Comparison of ENCODE assay signal across 28 mouse cellular contexts in genomic region chr7:141836423-141836822, GRCm38 (mm10). TPM values are rescaled to one million over a fixed set of nuclear protein-coding genes. Genes with fewer than 3 reads are reported as not detected.
DNase-seq lines count a peak whose midpoint lies in the region; ATAC-seq and TF ChIP-seq lines count a peak whose summit lies in the region.
"Had no signal": no experiment of that assay in that cellular context is flagged by ENCODE, and none has a peak within 500 bp of the region (broad histone marks: within the 10 kb centered on the region; RNA-seq: fewer than 3 reads in every experiment).

No protein-coding gene starts in this region.

- H3K27me3 ChIP-seq in heart, postnatal 0 days (ENCODE audit: control insufficient read depth, insufficient read depth, low read length): no peaks in the 10 kb centered on the region
- no peaks in the 10 kb centered on the region for H3K27me3 ChIP-seq in lung, postnatal 0 days (replicated peaks; ENCODE audit: insufficient read depth, low read length)
- no peaks in the 10 kb centered on the region for H3K27me3 ChIP-seq in embryonic facial prominence, embryonic 15.5 days
- H3K27me3 ChIP-seq: lung, embryonic 15.5 days; midbrain, embryonic 15.5 days; neural tube, embryonic 12.5 days had no signal

- no peaks in the 10 kb centered on the region for H3K36me3 ChIP-seq in heart, postnatal 0 days (replicated peaks; ENCODE audit: control insufficient read depth, insufficient read depth, low read length)
- H3K36me3 ChIP-seq in lung, postnatal 0 days (ENCODE audit: insufficient read depth, low read length): no peaks in the 10 kb centered on the region
- no peaks in the 10 kb centered on the region for H3K36me3 ChIP-seq in embryonic facial prominence, embryonic 15.5 days
- H3K36me3 ChIP-seq: forebrain, embryonic 10.5 days; liver, embryonic 13.5 days; lung, embryonic 15.5 days; midbrain, embryonic 15.5 days; neural tube, embryonic 12.5 days had no signal

- H3K4me2 ChIP-seq in heart, postnatal 0 days (ENCODE audit: low read depth, low read length): no peak overlapping the region
- no peak overlapping the region for H3K4me2 ChIP-seq in lung, postnatal 0 days (replicated peaks; ENCODE audit: low read depth, low read length)
- no peak overlapping the region for H3K4me2 ChIP-seq in embryonic facial prominence, embryonic 15.5 days (replicated peaks)
- H3K4me2 ChIP-seq: hindbrain, embryonic 14.5 days; liver, embryonic 13.5 days; lung, embryonic 15.5 days; midbrain, embryonic 15.5 days; neural tube, embryonic 12.5 days had no signal

- TF ChIP-seq CTCF in heart, postnatal 0 days (IDR thresholded peaks at IDR 0.05; ENCODE audit: low read depth): no peak
- TF ChIP-seq CTCF in lung, postnatal 0 days (IDR thresholded peaks at IDR 0.05): no peak

- no peak overlapping the region for H3K9ac ChIP-seq in heart, postnatal 0 days (replicated peaks; ENCODE audit: low read depth, low read length)
- H3K9ac ChIP-seq in lung, postnatal 0 days (replicated peaks; ENCODE audit: low read depth): no peak overlapping the region
- no peak overlapping the region for H3K9ac ChIP-seq in embryonic facial prominence, embryonic 15.5 days
- H3K9ac ChIP-seq: hindbrain, embryonic 14.5 days; liver, embryonic 13.5 days; lung, embryonic 15.5 days; midbrain, embryonic 15.5 days; neural tube, embryonic 12.5 days had no signal

- no peak overlapping the region for H3K4me3 ChIP-seq in heart, postnatal 0 days (ENCODE audit: low read depth, low read length)
- H3K4me3 ChIP-seq in lung, postnatal 0 days (ENCODE audit: low read depth, low read length): no peak overlapping the region
- H3K4me3 ChIP-seq in embryonic facial prominence, embryonic 15.5 days (replicated peaks): no peak overlapping the region
- H3K4me3 ChIP-seq: forebrain, embryonic 10.5 days; heart, adult 2 months; left cerebral cortex, adult 2 months; liver, embryonic 13.5 days; lung, embryonic 15.5 days; midbrain, embryonic 15.5 days; neural tube, embryonic 12.5 days had no signal

- DNase-seq in heart, postnatal 0 days (ENCODE audit: low spot score): peak; percentile 22
- DNase-seq in heart, adult 11 months: no peak
- no peak for DNase-seq in lung, postnatal 0 days (ENCODE audit: low spot score)
- no peak for DNase-seq in lung, postnatal 25 days (ENCODE audit: low spot score)
- no peak for DNase-seq in urinary bladder, postnatal 14 days (ENCODE audit: low spot score)
- DNase-seq: adrenal gland, postnatal 10 days; cerebellum, adult 2 months; cerebellum, postnatal 25 days; gastrocnemius, postnatal 14 days; kidney, adult 9 months; layer of hippocampus, adult 9-11 months; liver, embryonic 13.5 days; right cerebral cortex, postnatal 14 days; spleen, adult 18-20 months had no signal

- no peak overlapping the region for H3K27ac ChIP-seq in heart, postnatal 0 days (ENCODE audit: low read depth)
- no peak overlapping the region for H3K27ac ChIP-seq in lung, postnatal 0 days (ENCODE audit: low read length)
- H3K27ac ChIP-seq in embryonic facial prominence, embryonic 15.5 days (replicated peaks): no peak overlapping the region
- H3K27ac ChIP-seq: forebrain, embryonic 10.5 days; heart, adult 2 months; hindbrain, embryonic 14.5 days; left cerebral cortex, adult 2 months; liver, embryonic 13.5 days; lung, embryonic 15.5 days; midbrain, embryonic 15.5 days; neural tube, embryonic 12.5 days had no signal

- peaks cover 18% of the 10 kb centered on the region for H3K4me1 ChIP-seq in heart, postnatal 0 days (ENCODE audit: control insufficient read depth, insufficient read depth)
- H3K4me1 ChIP-seq in lung, postnatal 0 days (ENCODE audit: insufficient read depth, low read depth, low read length): no peaks in the 10 kb centered on the region
- H3K4me1 ChIP-seq in embryonic facial prominence, embryonic 15.5 days: no peaks in the 10 kb centered on the region
- H3K4me1 ChIP-seq: forebrain, embryonic 10.5 days; midbrain, embryonic 15.5 days; neural tube, embryonic 12.5 days had no signal

- ATAC-seq in heart, postnatal 0 days (ENCODE audit: insufficient read depth, low read depth): peak; percentile 50; the same call in 1 of the 2 replicates
- ATAC-seq in lung, postnatal 0 days: peak; percentile 27; the same call in 1 of the 2 replicates
- peak; percentile 9; the same call in 1 of the 2 replicates for ATAC-seq in embryonic facial prominence, embryonic 15.5 days (ENCODE audit: insufficient number of reproducible peaks, low FRiP score, low TSS enrichment, low read depth)
- ATAC-seq in megakaryocyte-erythroid progenitor cell, adult 5-6 weeks (replicated peaks; ENCODE audit: low FRiP score, low TSS enrichment, poor library complexity, severe bottlenecking): peak; percentile 84
- ATAC-seq: forebrain, embryonic 16.5 days; midbrain, embryonic 15.5 days had no signal

- no peaks in the 10 kb centered on the region for H3K9me3 ChIP-seq in heart, postnatal 0 days (replicated peaks; ENCODE audit: control insufficient read depth, low read length)
- no peaks in the 10 kb centered on the region for H3K9me3 ChIP-seq in lung, postnatal 0 days (ENCODE audit: low read length)
- no peaks in the 10 kb centered on the region for H3K9me3 ChIP-seq in embryonic facial prominence, embryonic 15.5 days (replicated peaks)
- H3K9me3 ChIP-seq: forebrain, embryonic 10.5 days; liver, embryonic 13.5 days; lung, embryonic 15.5 days; midbrain, embryonic 15.5 days; neural tube, embryonic 12.5 days had no signal

- no peak for TF ChIP-seq EP300 in heart, postnatal 0 days (IDR thresholded peaks at IDR 0.05; ENCODE audit: low read depth)
- no peak for TF ChIP-seq EP300 in lung, postnatal 0 days (IDR thresholded peaks at IDR 0.05)

- WGBS in heart, postnatal 0 days: 34% methylated on average over 8 of the region's 8 CpGs
- WGBS in lung, postnatal 0 days: 47% methylated on average over 8 of the region's 8 CpGs
- 69% methylated on average over 8 of the region's 8 CpGs for WGBS in embryonic facial prominence, embryonic 15.5 days

RNA-seq across cellular contexts. Expression of gene Muc5b, which starts 2.4 kb away (rescaled TPM):
- 0.08 and 3.6 TPM in 2 replicates for total RNA-seq in heart, postnatal 0 days (2014; rRNA removed; ENCODE audit: low replicate concordance)
- 0.01 and 2.2 TPM in 2 replicates for polyA plus RNA-seq in heart, postnatal 0 days (2015; fragmentation: Nextera tagmentation; extraction: Ambion mirVana)
- 0.80 and 1.5 TPM in 2 replicates for polyA plus RNA-seq in lung, postnatal 0 days (2015; fragmentation: Nextera tagmentation; extraction: Ambion mirVana)
- polyA plus RNA-seq in embryonic facial prominence, embryonic 15.5 days (2015; fragmentation: Nextera tagmentation; extraction: Ambion mirVana): 0.08 and 0.21 TPM in 2 replicates
- not detected in 2 replicates for total RNA-seq in megakaryocyte-erythroid progenitor cell, adult 5-6 weeks (2014; fragmentation: Nextera tagmentation)
- total RNA-seq in megakaryocyte-erythroid progenitor cell, adult 5-6 weeks (2017): not detected in 2 replicates
- total RNA-seq: gastrocnemius, postnatal 14 days; heart, adult 2 months; heart, postnatal 25 days; left cerebral cortex, adult 2 months; left cerebral cortex, postnatal 36 days had no signal
- polyA plus RNA-seq: cerebellum, adult 2 months; large intestine, adult 2 months; liver, embryonic 13.5 days had no signal

RNA-seq across cellular contexts. Expression of gene Muc5ac, which starts 47.7 kb away (rescaled TPM):
- 0.04 TPM in 1 of 2 replicates, not detected in the other for total RNA-seq in heart, postnatal 0 days (2014; rRNA removed; ENCODE audit: low replicate concordance)
- 0.01 TPM in 1 of 2 replicates, not detected in the other for polyA plus RNA-seq in heart, postnatal 0 days (2015; fragmentation: Nextera tagmentation; extraction: Ambion mirVana)
- polyA plus RNA-seq in lung, postnatal 0 days (2015; fragmentation: Nextera tagmentation; extraction: Ambion mirVana): 0.30 and 0.52 TPM in 2 replicates
- polyA plus RNA-seq in embryonic facial prominence, embryonic 15.5 days (2015; fragmentation: Nextera tagmentation; extraction: Ambion mirVana): 0.01 and 0.03 TPM in 2 replicates
- total RNA-seq in megakaryocyte-erythroid progenitor cell, adult 5-6 weeks (2014; fragmentation: Nextera tagmentation): not detected in 2 replicates
- total RNA-seq in megakaryocyte-erythroid progenitor cell, adult 5-6 weeks (2017): not detected in 2 replicates
- total RNA-seq: adrenal gland, postnatal 10 days; gastrocnemius, postnatal 14 days; heart, adult 2 months; heart, postnatal 25 days; left cerebral cortex, adult 2 months; left cerebral cortex, postnatal 36 days had no signal
- polyA plus RNA-seq: cerebellum, adult 2 months; forebrain, embryonic 10.5 days; forebrain, embryonic 16.5 days; hindbrain, embryonic 14.5 days; intestine, embryonic 14.5 days; liver, embryonic 13.5 days; midbrain, embryonic 15.5 days; neural tube, embryonic 12.5 days had no signal

Comparison
In these comparisons a context has a peak if more than half of its experiments do, and no peak if none do; other contexts are left out.
1. ATAC-seq: peak in every context shown above with its lines; median percentile 84 in megakaryocyte-erythroid progenitor cell, adult 5-6 weeks; 50 in heart, postnatal 0 days; 27 in lung, postnatal 0 days; 9 in embryonic facial prominence, embryonic 15.5 days.